Mouse (Mus musculus): ENCODE data around the gene Gabrr2. TPM values are rescaled to one million over a fixed set of nuclear protein-coding genes. Genes with fewer than 3 reads are reported as not detected.

Gabrr2 gene
- total RNA-seq, 2 experiments from 2014 or later = 0.62 to 0.81 TPM

Other genes with a start within 250 kb of the Gabrr2 start
- 10 to 100 TPM; 36.7 to 42.9 TPM for gene Ankrd6, start 112.2 kb upstream of the Gabrr2 start, total RNA-seq (2021)
- 10 to 100 TPM; 64.8 to 70.4 TPM for gene Rragd, start 80.0 kb upstream of the Gabrr2 start, total RNA-seq (2021)
- 100 to 1,000 TPM in 1 of 2 experiments, 10 to 100 TPM in 1; 92.7 to 100 TPM for gene Ube2j1, start 31.6 kb upstream of the Gabrr2 start, total RNA-seq (2021)
- under 1 TPM in 1 of 2 experiments, not detected in 1; 0.13 TPM for gene Gabrr1, start 69.5 kb downstream of the Gabrr2 start, total RNA-seq (2021)
- gene Pm20d2, start 126.7 kb downstream of the Gabrr2 start, total RNA-seq (2021) = 10 to 100 TPM in 1 of 2 experiments, 1 to 10 TPM in 1; 9.5 to 10.1 TPM
- 10 to 100 TPM; 24.2 to 26.5 TPM for gene Srsf12, start 146.0 kb downstream of the Gabrr2 start, total RNA-seq (2021)
- 100 to 1,000 TPM; 160 to 168 TPM for gene Pnrc1, start 227.2 kb downstream of the Gabrr2 start, total RNA-seq (2021)
- 10 to 100 TPM; 27.5 to 34.1 TPM for gene Rngtt, start 247.3 kb downstream of the Gabrr2 start, total RNA-seq (2021)